Mouse (Mus musculus) kidney, adult 11 months (tissue): ENCODE results near the gene Bcl9.

Experiments used
- DNase-seq: peaks from one replicate; pipeline ENCODE4 v3.0.0; 2022

The Bcl9 gene

DNA sequence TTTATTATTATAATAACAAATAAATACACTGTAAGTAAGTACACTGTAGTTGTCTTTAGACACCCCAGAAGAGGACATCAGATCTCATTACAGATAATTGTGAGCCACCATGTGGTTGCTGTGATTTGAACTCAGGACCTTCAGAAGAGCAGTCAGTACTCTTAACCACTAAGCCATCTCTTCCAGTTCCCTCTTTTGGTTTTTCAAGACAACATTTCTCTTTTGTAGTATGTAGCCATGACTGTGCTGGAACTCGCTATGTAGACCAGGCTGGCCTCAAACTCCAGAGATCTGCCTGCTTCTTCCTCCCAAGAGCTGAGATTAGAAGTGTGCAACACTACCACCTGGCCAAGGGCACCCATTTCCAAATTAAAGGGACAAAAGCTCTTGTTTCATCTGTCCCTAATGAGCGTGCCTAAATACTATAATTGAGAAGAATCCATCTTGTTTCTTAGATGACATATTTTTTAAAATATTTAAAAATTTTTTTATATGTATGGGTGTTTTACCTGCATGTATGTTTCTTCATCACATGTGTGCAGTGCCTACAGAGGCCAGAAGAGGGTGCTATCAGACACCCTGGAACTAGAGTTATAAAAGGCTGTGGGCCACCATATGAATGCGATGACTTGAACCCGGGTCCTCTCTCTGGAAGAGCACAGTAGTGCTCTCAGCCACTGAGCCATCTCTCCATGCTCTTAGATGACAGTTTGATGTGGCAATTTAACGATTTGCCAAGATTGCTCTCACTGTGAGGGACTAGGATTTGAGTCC, 66.9 kb downstream of the Bcl9 start:
- no peak for DNase-seq

DNA sequence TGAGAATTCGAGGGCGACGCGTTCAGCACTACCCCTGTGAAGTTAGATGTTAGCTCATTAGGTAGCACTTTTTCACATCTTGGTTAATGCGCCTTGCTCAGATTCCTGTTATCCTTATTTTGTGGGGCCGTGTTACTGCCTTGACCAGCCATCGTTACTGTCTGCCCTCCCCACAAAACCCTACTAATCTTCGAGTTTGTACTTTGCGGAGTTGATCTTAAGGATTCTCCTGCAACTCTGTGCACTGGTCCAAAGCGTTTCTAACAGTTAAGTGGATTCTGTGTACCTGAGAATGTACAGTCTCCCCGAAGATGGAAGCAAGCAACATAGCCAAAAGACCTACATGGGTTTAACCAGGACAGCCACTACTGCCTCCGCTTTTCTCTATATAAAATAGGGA, 69.3 kb downstream of the Bcl9 start:
- no peak for DNase-seq

DNA sequence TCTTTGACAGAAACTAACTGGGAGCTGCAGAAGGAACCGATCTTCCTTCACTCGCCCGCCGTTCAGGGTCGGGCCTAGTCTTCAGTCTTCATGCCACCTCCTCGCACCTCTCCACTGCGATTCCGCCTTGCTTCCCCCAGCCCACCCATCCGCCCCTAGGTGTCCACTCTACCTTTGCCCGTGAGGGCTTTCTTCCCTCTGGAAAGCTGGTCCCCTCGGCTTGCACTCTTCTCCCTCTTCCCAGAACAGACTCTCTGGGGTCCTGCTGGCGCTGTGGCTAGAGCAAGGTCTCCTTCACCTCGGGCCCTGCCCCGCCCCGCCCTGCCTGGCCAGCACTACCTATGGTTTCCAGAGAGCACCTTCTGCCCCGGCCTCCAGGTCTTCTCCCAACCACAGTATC, 69.7 kb downstream of the Bcl9 start:
- DNase-seq: no peak

DNA sequence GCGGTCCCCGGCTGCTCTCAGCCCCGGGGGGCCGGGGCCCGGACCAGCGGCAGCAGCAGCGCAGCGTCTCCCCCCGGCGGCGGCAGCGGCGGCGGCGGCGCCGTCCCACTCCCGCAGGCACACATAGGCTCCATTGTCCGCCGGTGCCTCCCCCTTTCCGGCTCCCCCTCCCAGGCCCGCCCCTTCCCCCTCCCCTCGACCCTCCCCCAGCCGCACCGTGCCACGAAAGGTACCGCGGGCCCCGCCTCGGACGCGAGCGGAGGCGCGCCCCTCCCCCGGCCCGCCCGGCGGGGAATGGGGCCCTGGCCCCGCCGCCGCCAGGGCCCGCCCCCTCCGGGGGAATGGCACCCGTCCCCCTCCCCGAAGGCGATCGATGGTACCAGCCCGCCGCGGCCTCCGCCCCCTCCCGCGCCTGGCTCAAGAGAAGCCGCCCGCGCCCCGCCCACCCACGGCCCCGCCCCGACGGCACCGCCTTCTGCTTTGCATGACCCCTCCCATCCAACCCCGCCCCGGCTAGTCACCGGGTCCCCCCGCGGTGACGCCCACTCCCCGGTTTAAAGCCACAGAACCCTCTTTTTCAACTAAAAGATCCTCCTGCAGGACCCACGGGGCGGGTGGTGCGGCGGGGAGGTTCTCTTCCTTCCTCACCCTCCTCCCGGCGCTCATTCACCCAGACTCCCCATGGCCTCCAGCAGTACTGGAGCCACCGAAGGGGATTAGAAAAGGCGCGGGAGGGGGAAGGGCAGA, 70.3 kb downstream of the Bcl9 start:
- DNase-seq: peak; percentile 94

DNA sequence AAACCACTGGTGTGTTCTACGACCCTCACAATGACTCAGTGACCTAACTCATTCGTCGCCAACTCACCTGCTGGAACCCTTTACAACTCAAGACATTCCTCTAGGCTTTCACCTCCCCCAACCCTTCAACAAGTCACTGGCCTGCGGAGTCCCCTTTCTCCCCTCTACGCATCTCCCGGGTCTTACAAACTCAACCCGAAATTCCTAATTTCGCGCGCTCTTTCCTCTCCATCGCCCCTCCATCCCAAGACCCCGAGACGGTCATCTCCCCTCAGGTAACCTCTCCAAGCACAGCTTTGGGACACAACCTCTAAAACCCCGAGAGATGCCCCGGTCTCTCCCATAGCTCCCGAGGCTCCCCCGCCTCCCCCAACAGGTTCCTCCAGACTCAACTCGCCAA, 71.0 kb downstream of the Bcl9 start:
- no peak for DNase-seq

DNA sequence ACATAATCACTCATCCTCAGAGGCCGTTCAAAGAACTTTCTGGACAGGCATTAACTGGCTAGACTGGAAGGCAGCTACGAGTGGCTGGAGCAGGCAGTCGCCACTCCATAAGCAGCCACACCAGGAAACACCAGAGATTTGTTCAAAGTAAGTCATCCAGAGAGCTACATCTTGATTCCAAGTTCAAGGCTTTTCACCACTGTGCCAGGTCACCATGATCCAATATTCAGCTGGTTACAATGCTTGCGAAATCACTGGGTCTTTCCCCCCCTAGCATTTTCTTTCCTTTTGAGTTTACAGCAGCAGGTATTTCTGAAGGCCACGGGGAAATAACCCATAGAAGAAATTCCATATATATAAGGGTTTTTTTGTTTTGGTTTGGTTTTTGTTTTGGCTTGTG, 72.5 kb downstream of the Bcl9 start:
- DNase-seq: no peak

DNA sequence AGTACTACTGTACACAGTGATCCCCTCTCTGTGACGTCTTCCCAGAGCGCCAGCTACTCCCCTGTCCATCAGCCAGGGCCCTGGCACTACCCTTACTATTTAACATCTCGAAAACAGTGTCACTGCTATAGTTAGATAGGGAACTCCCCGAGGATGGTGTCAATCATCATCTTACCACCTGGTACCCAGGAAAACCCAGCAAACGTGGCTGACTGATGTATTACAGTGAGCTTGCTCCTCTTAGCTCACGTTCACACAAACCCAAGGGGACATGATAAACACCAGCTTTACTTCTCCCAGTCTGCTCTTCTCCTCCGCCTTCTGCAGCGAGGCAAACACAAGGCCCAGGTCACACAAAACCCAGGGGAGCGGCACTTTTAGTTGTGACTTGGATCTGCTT, 74.5 kb downstream of the Bcl9 start:
- no peak for DNase-seq

DNA sequence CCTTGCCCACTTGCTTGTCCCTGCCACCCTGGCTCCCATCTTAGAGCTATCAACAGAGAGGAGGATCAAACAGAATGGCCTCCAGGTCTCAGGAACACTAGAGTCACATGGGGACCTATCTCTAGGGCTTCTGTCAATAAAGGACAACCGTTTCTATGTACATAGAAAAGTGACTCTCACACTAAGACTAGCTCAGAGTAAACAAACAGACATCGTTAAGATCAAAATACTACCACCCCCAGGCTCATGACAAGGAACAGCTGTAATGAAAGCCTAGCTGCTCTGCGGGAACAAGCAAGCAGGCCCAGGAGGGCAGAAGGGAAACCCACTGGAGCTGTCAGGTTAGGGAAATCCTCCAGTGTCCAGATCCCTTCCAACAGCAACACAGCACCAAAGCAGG, 82.2 kb downstream of the Bcl9 start:
- no peak for DNase-seq

DNA sequence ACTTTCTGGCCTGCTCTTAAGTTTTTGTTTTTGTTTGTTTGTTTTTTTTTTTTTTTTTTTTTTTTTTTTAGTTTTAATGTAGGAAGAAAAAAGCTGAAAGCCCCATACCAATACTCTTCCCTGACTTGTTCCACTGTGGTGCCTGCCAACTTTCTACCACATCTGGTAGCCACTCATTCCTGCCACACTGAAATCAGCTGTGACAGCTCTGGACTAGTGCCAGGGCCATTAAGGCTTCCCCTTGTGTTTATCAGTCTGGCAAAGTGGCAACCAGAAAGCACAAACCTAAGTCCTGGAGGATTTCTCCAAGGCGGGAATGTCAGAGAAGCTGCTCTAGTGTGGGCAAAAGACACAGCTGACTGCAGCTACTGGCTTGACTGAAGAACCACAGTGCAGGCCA, 83.3 kb downstream of the Bcl9 start:
- DNase-seq: no peak

DNA sequence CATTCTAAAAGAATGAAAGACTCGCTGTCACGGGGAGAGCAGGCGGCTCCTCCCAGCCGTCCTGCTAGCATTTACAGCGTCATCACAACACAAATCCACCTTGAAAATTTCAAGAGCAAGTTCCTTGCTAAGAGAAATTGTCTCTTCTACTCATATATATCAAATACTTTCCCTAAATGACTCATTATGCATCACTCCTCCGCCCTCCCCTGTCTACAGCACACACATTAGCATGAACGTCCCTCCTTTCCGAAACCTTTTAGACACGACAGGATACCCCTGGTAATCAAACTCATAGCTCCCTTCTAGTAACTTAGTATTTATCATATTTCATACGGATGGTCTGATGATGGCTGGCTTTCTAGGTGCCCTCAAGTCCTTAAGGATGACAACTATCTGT, 83.8 kb downstream of the Bcl9 start:
- no peak for DNase-seq

DNA sequence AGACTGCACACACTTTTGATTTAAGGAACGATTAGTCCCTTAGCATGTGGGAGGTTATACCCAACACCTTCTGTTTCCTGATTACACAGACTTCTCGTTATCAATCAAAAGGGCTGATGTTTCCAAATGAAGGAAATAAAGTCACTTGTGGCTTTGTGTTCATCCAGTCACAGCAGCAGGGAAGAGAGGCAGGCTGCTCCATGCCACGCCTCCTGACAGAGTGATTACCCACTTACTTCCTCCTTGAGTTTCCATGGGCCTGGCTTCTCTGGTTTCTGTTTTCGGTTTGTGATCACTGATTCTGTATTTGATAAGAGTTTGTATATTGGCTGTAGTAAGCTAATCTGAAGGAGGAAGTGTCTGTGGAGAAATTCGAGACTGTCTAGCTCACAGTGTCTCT, 86.5 kb downstream of the Bcl9 start:
- no peak for DNase-seq

DNA sequence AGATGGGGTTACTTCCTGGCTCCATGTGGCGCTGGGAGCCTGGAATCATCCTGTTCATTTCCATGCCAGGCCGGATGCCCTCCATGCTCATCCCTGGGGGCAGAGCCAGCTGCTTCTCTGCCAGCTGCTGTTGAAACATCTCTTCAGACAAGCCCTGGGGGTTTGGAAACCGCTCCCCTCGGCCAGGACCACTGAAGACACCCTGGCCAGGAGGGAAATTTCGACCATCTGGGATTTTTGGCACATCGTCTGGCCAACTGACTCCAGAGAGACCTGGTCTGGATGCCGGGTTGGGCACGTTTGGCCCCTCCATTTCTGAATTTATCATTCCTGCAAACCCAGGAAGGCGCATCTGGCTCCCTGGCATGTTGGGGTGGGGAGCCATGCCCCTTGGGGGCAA, 88.4 kb downstream of the Bcl9 start:
- no peak for DNase-seq

DNA sequence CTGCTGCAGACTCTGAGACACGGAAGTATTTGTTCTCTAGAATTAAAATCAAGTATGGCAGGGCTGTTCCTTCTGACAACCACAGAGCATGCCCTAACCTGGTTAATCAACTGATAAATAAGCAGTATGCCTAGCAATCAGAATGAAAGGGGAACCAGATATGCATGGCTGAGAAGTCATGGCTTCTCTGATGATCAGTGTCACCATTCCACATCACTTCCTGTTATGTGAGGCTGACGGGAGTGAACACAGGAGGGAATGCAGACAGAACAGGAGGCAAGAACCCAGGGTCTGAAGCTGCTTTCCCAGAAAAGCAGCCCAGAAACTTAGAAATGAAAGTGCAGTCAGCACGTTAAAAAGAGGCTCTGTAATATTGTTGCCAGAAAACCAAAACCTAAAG, 91.2 kb downstream of the Bcl9 start:
- no peak for DNase-seq

DNA sequence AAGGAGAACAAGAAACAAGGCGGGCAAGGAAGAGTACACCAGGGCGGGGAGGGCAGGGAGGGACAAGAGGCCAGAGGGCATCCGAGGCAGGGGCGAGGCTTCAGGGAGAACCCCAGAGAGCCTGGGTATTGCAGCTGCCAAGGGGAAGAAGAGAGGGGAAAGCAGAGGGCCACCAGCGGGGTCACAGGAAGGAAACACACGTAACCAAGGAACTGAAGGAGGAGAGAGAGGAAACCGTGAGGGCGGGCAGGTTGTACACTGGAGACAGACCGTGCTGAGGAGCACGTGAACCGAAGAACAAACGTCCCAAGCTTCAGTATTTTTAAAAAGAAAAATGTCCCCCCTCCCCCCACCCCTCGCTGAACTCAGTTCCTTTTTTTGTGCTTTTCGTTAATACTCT, 93.8 kb downstream of the Bcl9 start:
- DNase-seq: no peak

DNA sequence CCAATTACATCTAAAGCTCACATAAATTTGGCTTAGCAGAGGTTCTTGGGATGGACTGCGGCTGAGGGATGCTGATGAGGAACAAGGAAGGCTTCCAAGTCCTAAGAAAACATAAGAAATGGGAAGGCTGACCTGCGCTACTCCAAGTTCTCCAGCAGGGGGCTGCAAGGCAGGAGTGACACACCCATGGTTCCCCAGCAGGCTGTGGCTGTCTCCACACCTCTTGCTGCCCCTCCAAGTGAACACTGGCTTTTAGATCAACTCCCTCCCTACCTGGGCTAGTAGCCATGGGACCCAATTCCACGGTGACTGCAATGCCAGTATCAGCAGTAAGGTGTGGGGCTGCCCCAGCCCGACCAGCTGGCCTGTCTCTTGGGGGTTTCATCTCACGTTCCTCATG, 95.8 kb downstream of the Bcl9 start:
- peak; percentile 44 for DNase-seq

DNA sequence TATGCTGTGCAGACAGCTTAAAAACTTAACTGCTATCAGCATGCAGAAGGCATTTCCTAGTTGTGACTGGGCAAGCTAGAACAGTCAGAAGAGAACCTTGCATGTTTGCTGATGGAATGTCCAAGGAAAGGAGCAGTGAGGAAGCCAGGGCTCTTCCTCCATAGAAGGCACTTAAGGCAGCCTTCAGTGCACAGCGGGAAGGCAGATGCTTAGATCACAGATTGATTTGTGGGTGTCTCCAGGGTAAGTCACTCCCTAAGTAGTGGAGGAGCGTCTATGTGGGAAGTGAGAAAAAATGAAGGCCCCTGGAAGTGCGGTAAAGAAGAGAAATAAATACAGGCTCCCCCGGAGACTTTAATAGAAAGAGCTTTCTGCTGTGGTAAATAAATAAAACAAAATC, 98.5 kb downstream of the Bcl9 start:
- no peak for DNase-seq

DNA sequence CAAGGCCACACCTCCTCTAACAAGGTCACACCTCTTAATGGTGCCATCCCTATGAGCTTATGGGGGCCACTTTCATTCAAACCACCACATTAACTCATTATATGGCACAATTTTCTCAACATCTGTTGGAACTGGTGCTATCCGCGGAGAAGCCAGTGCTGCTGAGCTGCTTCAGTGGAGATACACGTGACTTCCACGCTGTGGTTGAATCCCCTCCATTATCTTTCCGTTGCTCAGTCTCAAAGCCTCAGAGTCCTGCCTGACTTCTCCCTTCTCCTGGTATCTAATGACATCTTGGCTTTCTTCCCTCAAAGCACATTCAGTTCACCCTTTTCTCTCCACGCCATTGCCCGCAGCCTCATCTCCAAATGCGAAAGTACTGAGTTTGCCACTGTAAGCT, 101.1 kb downstream of the Bcl9 start:
- DNase-seq: no peak

DNA sequence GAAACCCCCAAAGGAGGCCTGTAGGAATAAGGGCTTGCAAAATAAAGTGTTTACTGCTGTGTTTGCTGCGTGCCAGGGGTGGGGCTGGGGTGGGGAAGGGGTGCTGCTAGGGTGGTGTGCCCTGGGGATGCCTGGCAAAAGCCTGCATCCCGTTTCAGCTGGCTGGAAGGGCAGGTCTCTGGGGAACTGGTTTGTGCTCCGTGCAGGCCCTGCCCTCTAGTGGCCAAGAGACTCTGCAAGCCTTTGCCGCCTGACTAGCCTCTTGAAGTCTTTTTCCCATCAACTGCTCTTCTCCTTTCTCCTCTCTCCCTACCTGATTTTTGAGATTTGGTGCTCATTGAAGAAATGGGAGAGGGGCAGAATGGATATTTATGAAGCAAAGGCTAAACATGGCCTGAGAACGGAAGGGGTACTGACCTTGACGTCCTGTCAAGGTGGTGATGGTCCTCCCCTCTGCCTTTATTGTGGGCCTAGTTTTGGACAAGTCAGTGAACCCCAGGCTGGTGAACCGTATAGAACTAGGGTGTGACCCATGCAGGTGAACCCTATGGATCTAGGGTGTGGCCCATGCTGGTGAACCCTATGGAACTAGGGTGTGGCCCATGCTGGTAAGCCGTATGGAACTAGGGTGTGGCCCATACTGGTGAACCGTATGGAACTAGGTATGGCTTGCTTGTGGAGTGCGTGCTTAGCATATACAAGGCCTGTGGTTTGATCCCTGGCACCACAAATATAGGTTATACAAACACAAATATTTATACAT, 112.4 kb downstream of the Bcl9 start:
- DNase-seq: peak; percentile 62

DNA sequence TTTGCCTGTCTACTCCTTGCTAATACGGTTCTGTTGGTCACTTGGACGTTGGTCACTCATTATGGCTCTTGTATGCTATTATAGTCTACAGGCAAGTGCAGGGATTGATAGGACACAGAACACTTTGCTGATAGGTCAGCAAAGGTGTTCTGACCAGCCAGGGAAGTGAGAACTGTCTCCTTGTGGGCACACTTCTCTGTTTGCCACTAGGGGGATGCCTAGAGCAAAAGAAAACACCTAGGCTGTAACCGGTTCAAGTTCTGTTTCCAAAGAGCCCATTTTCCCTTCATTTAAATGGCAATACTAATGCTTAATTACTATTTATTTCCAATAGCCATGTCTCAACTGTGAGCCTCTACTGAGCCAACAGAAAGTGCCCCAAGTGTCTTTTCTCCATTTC, 113.9 kb downstream of the Bcl9 start:
- no peak for DNase-seq

DNA sequence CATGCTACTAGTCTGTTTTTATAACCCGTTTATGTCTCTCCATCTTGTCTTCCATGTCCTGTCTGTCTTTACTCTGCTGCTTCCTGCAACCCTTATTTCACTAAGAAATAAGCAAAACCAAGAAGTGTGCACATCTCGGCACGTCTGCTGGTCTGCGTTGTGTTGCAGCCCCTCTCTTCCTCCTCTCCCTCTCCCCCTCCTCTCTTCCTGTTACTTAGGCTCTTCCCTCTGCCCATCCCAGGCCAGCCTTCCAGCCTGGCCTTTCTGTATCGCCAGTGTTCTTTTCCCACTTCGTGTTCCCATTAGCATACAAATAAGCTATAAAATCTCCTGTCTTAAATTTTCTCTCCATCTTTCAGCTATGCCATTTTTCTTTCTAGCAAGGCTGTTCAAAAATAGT, 117.2 kb downstream of the Bcl9 start:
- DNase-seq: no peak

DNA sequence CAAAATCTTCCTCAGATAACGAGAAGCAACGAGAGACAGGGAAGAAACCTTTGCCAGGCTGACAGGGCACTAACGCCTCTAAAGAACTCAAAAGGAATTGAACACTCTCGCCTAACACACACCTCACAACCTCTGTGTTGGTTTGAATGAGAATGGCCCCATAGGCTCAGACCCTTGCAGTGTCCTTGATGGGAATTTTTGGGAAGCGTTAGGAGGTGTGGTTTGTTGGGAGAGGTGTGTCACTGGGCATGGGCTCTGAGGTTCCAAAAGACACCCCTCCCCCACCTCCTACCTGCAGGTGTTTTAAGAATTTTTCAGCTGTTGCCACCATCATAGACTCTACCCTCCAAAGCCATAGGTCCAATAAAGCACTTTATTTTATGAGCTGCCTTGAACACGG, 118.8 kb downstream of the Bcl9 start:
- no peak for DNase-seq

DNA sequence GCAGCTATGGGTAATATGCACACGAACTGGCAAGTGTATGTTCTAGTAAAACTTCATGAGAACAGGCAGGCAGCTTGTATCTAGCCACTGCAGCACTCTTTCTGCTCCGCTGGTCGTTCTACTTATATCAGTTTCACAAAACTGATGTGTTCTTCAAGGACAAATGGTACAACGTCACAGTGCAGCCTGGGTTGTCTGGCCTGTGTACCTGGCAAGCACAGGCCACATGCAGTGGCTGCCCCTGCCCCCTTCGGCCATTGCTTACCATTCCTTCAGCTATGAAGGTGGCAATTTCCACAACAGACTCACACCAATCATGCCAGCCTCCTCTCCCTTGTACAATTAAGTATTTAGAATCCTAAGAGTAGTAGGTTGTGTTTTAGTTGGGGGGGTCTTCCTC, 125.1 kb downstream of the Bcl9 start:
- DNase-seq: no peak

DNA sequence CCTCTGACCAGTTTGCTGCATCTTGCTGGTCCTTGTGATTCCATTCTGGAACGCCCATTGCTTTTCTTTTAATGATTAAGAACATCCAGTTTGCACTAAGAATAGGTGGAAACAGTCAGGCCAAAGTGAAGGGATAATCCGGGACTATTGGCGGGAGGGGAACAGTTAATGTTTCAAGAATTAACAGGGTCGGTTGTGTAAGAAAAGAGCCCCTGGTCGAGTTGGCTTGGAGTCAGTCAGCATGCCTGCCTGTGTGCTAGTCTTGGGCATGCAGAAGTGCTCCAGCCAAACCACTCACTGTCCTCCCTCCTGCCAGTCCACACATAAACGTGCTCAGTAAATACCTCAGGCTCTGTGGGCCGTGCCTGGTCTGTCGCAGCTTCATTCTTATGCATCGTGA, 125.5 kb downstream of the Bcl9 start:
- peak; percentile 93 for DNase-seq

DNA sequence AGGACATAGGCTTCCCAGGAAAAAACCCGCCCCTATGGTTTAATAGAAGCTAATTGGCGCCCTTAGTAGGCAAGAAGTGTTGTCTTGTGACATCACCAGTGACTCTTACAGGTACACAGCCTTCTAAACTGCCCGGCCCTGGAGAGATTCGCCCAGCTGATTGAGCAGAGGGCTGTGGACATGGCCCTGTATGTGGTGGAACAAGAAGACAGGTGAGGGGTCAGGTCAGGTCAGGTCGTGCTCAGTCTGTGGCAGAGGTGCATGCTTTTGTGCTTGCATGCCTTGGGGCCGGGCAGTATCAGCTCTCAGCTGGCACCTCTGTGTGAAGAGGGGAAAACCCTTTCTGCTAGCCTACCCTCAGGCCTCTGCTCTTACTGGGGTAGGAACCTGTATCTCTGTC, 126.2 kb downstream of the Bcl9 start:
- peak; percentile 42 for DNase-seq
